Mouse (Mus musculus) MEL (cell line): Measurements from ENCODE around the gene Capn12. TPM values are rescaled to one million over a fixed set of nuclear protein-coding genes. Genes with fewer than 3 reads are reported as not detected.

Source experiments
- DNase-seq: peaks from one replicate; pipeline ENCODE4 v3.0.0; 2011; ENCODE audit warnings: low read depth, low spot score
- H3K27ac ChIP-seq: 2 replicates; pipeline ENCODE4 v1.5.1; 2012; ENCODE audit warnings: low read depth, mild to moderate bottlenecking, control low read depth, low read length, moderate library complexity; ENCODE audit not compliant: control insufficient read depth
- H3K27me3 ChIP-seq, 2 experiments: fragments of 150-350 bp in 1 of 2; sonication (generic) in 1 of 2; 2 replicates each; pipeline ENCODE4 v1.6.1; 2012; ENCODE audit warnings: low read length in 2 of 2, mild to moderate bottlenecking in 2 of 2, improper control_type of control experiment in 1 of 2, moderate library complexity in 1 of 2; ENCODE audit not compliant: insufficient read depth in 2 of 2, control insufficient read depth in 1 of 2
- H3K36me3 ChIP-seq, 2 experiments: 2 replicates each; pipeline ENCODE4 v1.6.1; 2012 to 2014; ENCODE audit warnings: low read length in 2 of 2, improper control_type of control experiment in 1 of 2, inconsistent platforms in 1 of 2, mild to moderate bottlenecking in 1 of 2; ENCODE audit not compliant: insufficient read depth in 2 of 2, control insufficient read depth in 1 of 2
- H3K4me1 ChIP-seq, 2 experiments: fragments of 150-350 bp in 1 of 2; sonication (generic) in 1 of 2; 2 replicates each; pipeline ENCODE4 v1.6.1; 2012; ENCODE audit warnings: low read length in 2 of 2, improper control_type of control experiment in 1 of 2, mild to moderate bottlenecking in 1 of 2; ENCODE audit not compliant: insufficient read depth in 2 of 2, control insufficient read depth in 1 of 2
- H3K4me3 ChIP-seq, 2 experiments: fragments of 150-350 bp in 1 of 2; sonication (generic) in 1 of 2; 2 replicates each; pipeline ENCODE4 v1.5.1; 2012; ENCODE audit warnings: low read depth in 2 of 2, low read length in 2 of 2, mild to moderate bottlenecking in 2 of 2, moderate library complexity in 2 of 2, control low read depth in 1 of 2, improper control_type of control experiment in 1 of 2; ENCODE audit not compliant: control insufficient read depth in 1 of 2, insufficient read depth in 1 of 2
- H3K79me2 ChIP-seq: 2 replicates; pipeline ENCODE4 v1.6.1; 2012; ENCODE audit warnings: mild to moderate bottlenecking, low read length, moderate library complexity; ENCODE audit not compliant: control insufficient read depth, poor library complexity, insufficient read depth
- H3K9ac ChIP-seq: 2 replicates; pipeline ENCODE4 v1.6.1; 2012; ENCODE audit warnings: low read depth, mild to moderate bottlenecking, control low read depth, low read length, moderate library complexity; ENCODE audit not compliant: control insufficient read depth, poor library complexity, severe bottlenecking
- H3K9me3 ChIP-seq: fragments of 150-350 bp; sonication (generic); replicated peaks from 2 replicates; pipeline ENCODE4 v1.6.1; 2012; ENCODE audit warnings: mild to moderate bottlenecking, low read length, improper control_type of control experiment, moderate library complexity; ENCODE audit not compliant: insufficient read depth
- CHD2 ChIP-seq: IDR thresholded peaks from 2 replicates; pipeline ENCODE4 v1.6.1; 2011; ENCODE audit warnings: low read length, improper control_type of control experiment
- EP300 ChIP-seq, 2 experiments: IDR thresholded peaks; 2 replicates each; pipeline ENCODE4 v1.6.1; 2011; ENCODE audit warnings: improper control_type of control experiment in 2 of 2, low read length in 2 of 2, low read depth in 1 of 2, mild to moderate bottlenecking in 1 of 2
- ETS1 ChIP-seq: IDR thresholded peaks from 2 replicates; pipeline ENCODE4 v1.6.1; 2012; ENCODE audit warnings: low read depth, mild to moderate bottlenecking, inconsistent platforms, low read length, improper control_type of control experiment, moderate library complexity
- GABPA ChIP-seq: IDR thresholded peaks from 2 replicates; pipeline ENCODE4 v1.6.1; 2012; ENCODE audit warnings: low read depth, mild to moderate bottlenecking, inconsistent platforms, low read length, improper control_type of control experiment, moderate library complexity
- GATA1 ChIP-seq: IDR thresholded peaks from 2 replicates; pipeline ENCODE4 v1.6.1; 2011; ENCODE audit warnings: low read depth, low read length, improper control_type of control experiment
- JUND ChIP-seq: IDR thresholded peaks from 2 replicates; pipeline ENCODE4 v1.6.1; 2011; ENCODE audit warnings: low read depth, mild to moderate bottlenecking, improper control_type of control experiment, low read length
- KAT2A ChIP-seq: conservative IDR thresholded peaks from 2 replicates; pipeline ENCODE4 v1.6.1; 2012; ENCODE audit warnings: low read depth, low read length, improper control_type of control experiment, inconsistent platforms
- MAX ChIP-seq: IDR thresholded peaks from 2 replicates; pipeline ENCODE4 v1.6.1; 2011; ENCODE audit warnings: low read length, improper control_type of control experiment
- MEF2A ChIP-seq: IDR thresholded peaks from 2 replicates; pipeline ENCODE4 v1.6.1; 2014; ENCODE audit warnings: low read depth, mild to moderate bottlenecking, inconsistent platforms, low read length, improper control_type of control experiment; ENCODE audit not compliant: poor library complexity, insufficient replicate concordance, severe bottlenecking; ENCODE audit errors: extremely low read depth
- MXI1 ChIP-seq: IDR thresholded peaks from 2 replicates; pipeline ENCODE4 v1.6.1; 2011; ENCODE audit warnings: mild to moderate bottlenecking, low read depth, low read length, improper control_type of control experiment
- MYC ChIP-seq: IDR thresholded peaks from 2 replicates; pipeline ENCODE4 v1.6.1; 2011; ENCODE audit warnings: low read depth, mild to moderate bottlenecking, low read length, improper control_type of control experiment, moderate library complexity
- POLR2A ChIP-seq, 2 experiments: IDR thresholded peaks; 2 replicates each; pipeline ENCODE4 v1.6.1; 2011 to 2012; ENCODE audit warnings: low read length in 2 of 2, mild to moderate bottlenecking in 2 of 2, control low read depth in 1 of 2, improper control_type of control experiment in 1 of 2, low read depth in 1 of 2, moderate library complexity in 1 of 2; ENCODE audit not compliant: control insufficient read depth in 1 of 2, insufficient read depth in 1 of 2, poor library complexity in 1 of 2
- POLR2AphosphoS2 ChIP-seq: IDR thresholded peaks from 2 replicates; pipeline ENCODE4 v1.6.1; 2011; ENCODE audit warnings: low read length, improper control_type of control experiment
- RAD21 ChIP-seq: IDR thresholded peaks from 2 replicates; pipeline ENCODE4 v1.6.1; 2011; ENCODE audit warnings: mild to moderate bottlenecking, low read depth, low read length, improper control_type of control experiment
- SIN3A ChIP-seq: IDR thresholded peaks from 2 replicates; pipeline ENCODE4 v1.6.1; 2012; ENCODE audit warnings: low read length, improper control_type of control experiment, inconsistent platforms
- TAL1 ChIP-seq: IDR thresholded peaks from 2 replicates; pipeline ENCODE4 v1.6.1; 2012; ENCODE audit warnings: mild to moderate bottlenecking, inconsistent platforms, low read length, moderate library complexity, mixed read lengths
- TBP ChIP-seq: IDR thresholded peaks from 2 replicates; pipeline ENCODE4 v1.8.0; 2011; ENCODE audit warnings: low read depth, low read length, improper control_type of control experiment
- TCF12 ChIP-seq: IDR thresholded peaks from 2 replicates; pipeline ENCODE4 v1.6.1; 2014; ENCODE audit warnings: low read depth, mild to moderate bottlenecking, inconsistent platforms, low read length, improper control_type of control experiment, moderate library complexity
- ZC3H11A ChIP-seq: IDR thresholded peaks from 2 replicates; pipeline ENCODE4 v1.6.1; 2012; ENCODE audit warnings: low read depth, mild to moderate bottlenecking, inconsistent platforms, low read length, improper control_type of control experiment
- polyA plus RNA-seq, 2 experiments: library from polyadenylated mRNA; stranded (reverse) in 1 of 2; unstranded in 1 of 2; fragments of >175 nt in 1 of 2; fragments of >200 nt in 1 of 2; gene quantifications; 2 replicates each; pipeline versions ENCODE4 v1.2.1 to v1.2.4; 2012; ENCODE audit warnings: low replicate concordance in 2 of 2, low read depth in 1 of 2; ENCODE audit not compliant: insufficient read length in 2 of 2, insufficient read depth in 1 of 2, missing spikeins in 1 of 2
- total RNA-seq: library from RNA; depleted of rRNA; stranded (reverse); fragments of 300-350 nt; gene quantifications from 2 replicates; pipeline ENCODE4 v1.2.3, GENCODE M21; 2012

The Capn12 gene
- total and polyA plus RNA-seq, 3 experiments: 0.19 TPM; not detected in 2

- H3K36me3 ChIP-seq: peaks cover 3 to 4% of the 10 kb centered on the region in 2 experiments
- peaks cover 0 to 4% of the 10 kb centered on the region in 2 experiments; a peak in 1 of 4 replicates for H3K4me1 ChIP-seq
- DNase-seq: no peak
- no peak overlapping the region for H3K4me3 ChIP-seq
- H3K9me3 ChIP-seq: no peaks in the 10 kb centered on the region
- no peak overlapping the region for H3K27ac ChIP-seq
- H3K27me3 ChIP-seq: no peaks in the 10 kb centered on the region
- no peak overlapping the region for H3K9ac ChIP-seq
- no peak for TF ChIP-seq EP300 (IDR thresholded peaks at IDR 0.05; ENCODE audit: low read depth in 1 of 2, low read length in 2 of 2)
- no peak for TF ChIP-seq GATA1
- no peak for TF ChIP-seq TCF12
- no peak for TF ChIP-seq TBP
- TF ChIP-seq POLR2AphosphoS2: no peak
- TF ChIP-seq MXI1: no peak
- no peak for TF ChIP-seq GABPA
- no peak for TF ChIP-seq CHD2
- no peak for TF ChIP-seq ZC3H11A
- TF ChIP-seq MAX: no peak
- TF ChIP-seq TAL1: no peak
- no peak for TF ChIP-seq POLR2A (IDR thresholded peaks at IDR 0.05; ENCODE audit: control insufficient read depth in 1 of 2, insufficient read depth in 1 of 2, low read depth in 1 of 2, low read length in 2 of 2, poor library complexity in 1 of 2)
- TF ChIP-seq MEF2A: no peak
- TF ChIP-seq RAD21: no peak
- no peak for TF ChIP-seq MYC
- TF ChIP-seq JUND: no peak
- TF ChIP-seq KAT2A: no peak
- H3K79me2 ChIP-seq: peaks cover 29% of the 10 kb centered on the region
Measured at GRCm38 (mm10) chr7:28930320-28931031, 49.3 kb downstream of the Capn12 start.

GRCm38 (mm10) chr7:28931032-28931694 is 49.9 kb downstream of the Capn12 start:
- Histone ChIP-seq H3K4me1 (peaks cover 0 to 4% of the 10 kb centered on the region in 2 experiments; a peak in 1 of 4 replicates), H3K9me3 (no peaks in the 10 kb centered on the region)
- TF ChIP-seq ETS1 (no peak), RAD21 (no peak), GATA1 (no peak), SIN3A (no peak)
- TF ChIP-seq, all 39 proteins: peak for 0
- Histone ChIP-seq H3K79me2 (peaks cover 30% of the 10 kb centered on the region), H3K9ac (no peak overlapping the region), H3K4me3 (no peak overlapping the region), H3K27me3 (no peaks in the 10 kb centered on the region), H3K36me3 (peaks cover 4 to 6% of the 10 kb centered on the region in 2 experiments), H3K27ac (no peak overlapping the region)
- DNase-seq: no peak
